Mouse (Mus musculus): ENCODE measurements around the gene Lysmd4.

The Lysmd4 gene

GRCm38 (mm10) chr7:67222220-67222862, at the start of gene Lysmd4:
Gene Lysmd4 (plus strand): TSS chr7:67222544.
- DNase-seq (ENCODE audit: low read depth) = peak; percentile 97

GRCm38 (mm10) chr7:67173522-67174195, 48.7 kb upstream of the Lysmd4 start:
- no peak for DNase-seq (ENCODE audit: low read depth)

GRCm38 (mm10) chr7:67183786-67184185, 38.6 kb upstream of the Lysmd4 start:
- no peak for DNase-seq (ENCODE audit: low read depth)

GRCm38 (mm10) chr7:67199412-67199811, 22.9 kb upstream of the Lysmd4 start:
- DNase-seq (ENCODE audit: low read depth) = peak; percentile 62

GRCm38 (mm10) chr7:67203625-67204024, 18.7 kb upstream of the Lysmd4 start:
- DNase-seq (ENCODE audit: low read depth) = no peak

GRCm38 (mm10) chr7:67205734-67206425, 16.5 kb upstream of the Lysmd4 start:
- DNase-seq (ENCODE audit: low read depth) = no peak

GRCm38 (mm10) chr7:67206496-67206895, 15.8 kb upstream of the Lysmd4 start:
- DNase-seq (ENCODE audit: low read depth) = no peak

- DNase-seq (ENCODE audit: low read depth) = no peak
Observed at GRCm38 (mm10) chr7:67207701-67208100, 14.6 kb upstream of the Lysmd4 start.

GRCm38 (mm10) chr7:67208317-67208716, 14.0 kb upstream of the Lysmd4 start:
- DNase-seq (ENCODE audit: low read depth) = no peak

GRCm38 (mm10) chr7:67210004-67210833, 12.1 kb upstream of the Lysmd4 start:
- no peak for DNase-seq (ENCODE audit: low read depth)

GRCm38 (mm10) chr7:67211341-67211740, 11.0 kb upstream of the Lysmd4 start:
- DNase-seq (ENCODE audit: low read depth) = no peak

GRCm38 (mm10) chr7:67211971-67212370, 10.4 kb upstream of the Lysmd4 start:
- DNase-seq (ENCODE audit: low read depth) = no peak

GRCm38 (mm10) chr7:67213589-67213988, 8.8 kb upstream of the Lysmd4 start:
- DNase-seq (ENCODE audit: low read depth) = peak; percentile 57

GRCm38 (mm10) chr7:67216351-67216750, 6.0 kb upstream of the Lysmd4 start:
- no peak for DNase-seq (ENCODE audit: low read depth)

- peak; percentile 75 for DNase-seq (ENCODE audit: low read depth)
Observed at GRCm38 (mm10) chr7:67217025-67217424, 5.3 kb upstream of the Lysmd4 start.

GRCm38 (mm10) chr7:67225943-67226625, 3.7 kb downstream of the Lysmd4 start:
- DNase-seq (ENCODE audit: low read depth) = no peak

GRCm38 (mm10) chr7:67227538-67227937, 5.2 kb downstream of the Lysmd4 start:
- no peak for DNase-seq (ENCODE audit: low read depth)

GRCm38 (mm10) chr7:67228390-67228789, 6.0 kb downstream of the Lysmd4 start:
- no peak for DNase-seq (ENCODE audit: low read depth)

- DNase-seq (ENCODE audit: low read depth) = peak; percentile 80
Observed at GRCm38 (mm10) chr7:67228891-67229602, 6.7 kb downstream of the Lysmd4 start.

GRCm38 (mm10) chr7:67229701-67230100, 7.4 kb downstream of the Lysmd4 start:
- no peak for DNase-seq (ENCODE audit: low read depth)

GRCm38 (mm10) chr7:67230221-67230620, 7.9 kb downstream of the Lysmd4 start:
- no peak for DNase-seq (ENCODE audit: low read depth)

Data from NIH3T3 (cell line).